Mouse (Mus musculus) right cerebral cortex, postnatal 36 days (tissue): Measurements from ENCODE around the gene Gm8914.
"Not testable (repeated sequence)": the region's sequence is repeated elsewhere in the genome, so short reads cannot be mapped to it uniquely, and the experiment has no call there.

Experiments used
- DNase-seq, 2 experiments: peaks; one replicate each; pipeline ENCODE4 v3.0.0; 2022; ENCODE audit warnings: low spot score in 2 of 2, mixed read lengths in 1 of 2

Gene Gm8914

DNA sequence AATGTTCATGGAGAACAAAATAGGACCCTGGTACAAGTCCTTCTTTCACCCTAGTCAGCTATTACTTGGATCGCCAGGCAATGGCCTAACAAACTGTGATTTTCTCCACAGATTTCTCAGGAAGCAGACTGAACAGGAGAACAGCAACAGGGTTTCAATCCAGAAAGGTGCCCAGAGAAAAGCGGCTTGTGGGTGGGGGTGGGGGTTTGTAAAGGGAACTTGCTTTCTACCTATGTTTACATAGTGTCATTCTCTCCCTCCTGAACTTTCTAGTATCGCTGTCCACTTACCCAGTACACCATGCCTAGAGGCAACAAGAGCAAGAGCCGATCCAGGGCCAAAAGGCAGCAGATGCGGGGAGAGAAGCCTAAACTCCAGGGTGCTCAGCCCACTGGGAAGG, at the start of gene Gm8914:
Gene Gm8914, plus strand, starts transcription at position 301 of the 400 bp plus-strand sequence.
- not testable (repeated sequence) for DNase-seq
